Mouse (Mus musculus) spleen, postnatal 36 days (tissue): ENCODE data around the gene Gabarap.

Source experiments
- DNase-seq, 2 experiments: peaks; one replicate each; pipeline ENCODE4 v3.0.0; 2022; ENCODE audit warnings: low spot score in 2 of 2, mixed read lengths in 1 of 2

Gene Gabarap

DNA sequence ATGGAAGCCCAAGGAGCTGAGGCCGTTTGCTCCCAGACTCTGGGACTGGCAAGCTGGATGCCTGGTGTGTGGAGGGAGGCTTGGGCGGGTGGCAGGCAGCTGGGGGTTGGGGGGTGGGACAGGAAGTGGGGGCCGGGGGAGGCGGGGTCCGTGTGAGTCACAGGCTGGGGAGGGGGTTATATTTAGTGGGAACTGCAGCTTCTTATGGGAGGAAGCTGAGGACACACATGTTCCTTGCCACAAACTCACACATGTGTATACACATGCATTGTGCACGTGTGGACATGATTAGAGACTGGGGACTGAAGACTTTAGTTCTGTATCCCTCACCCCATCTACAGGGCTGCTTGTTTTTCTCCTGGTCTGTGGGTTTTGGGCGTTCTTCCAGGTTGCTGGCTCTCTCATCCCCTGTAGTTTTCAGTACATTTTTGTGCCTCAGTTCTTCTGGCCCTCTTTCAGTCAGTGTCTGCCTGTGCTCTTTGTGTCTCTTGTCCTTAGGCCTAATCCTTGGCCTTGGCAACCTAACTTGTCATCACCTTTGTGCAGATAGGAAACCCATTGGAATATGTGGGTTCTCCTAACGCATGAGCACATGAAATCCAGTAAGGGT lies 29.2 kb downstream of the Gabarap start:
- DNase-seq, result no peak

DNA sequence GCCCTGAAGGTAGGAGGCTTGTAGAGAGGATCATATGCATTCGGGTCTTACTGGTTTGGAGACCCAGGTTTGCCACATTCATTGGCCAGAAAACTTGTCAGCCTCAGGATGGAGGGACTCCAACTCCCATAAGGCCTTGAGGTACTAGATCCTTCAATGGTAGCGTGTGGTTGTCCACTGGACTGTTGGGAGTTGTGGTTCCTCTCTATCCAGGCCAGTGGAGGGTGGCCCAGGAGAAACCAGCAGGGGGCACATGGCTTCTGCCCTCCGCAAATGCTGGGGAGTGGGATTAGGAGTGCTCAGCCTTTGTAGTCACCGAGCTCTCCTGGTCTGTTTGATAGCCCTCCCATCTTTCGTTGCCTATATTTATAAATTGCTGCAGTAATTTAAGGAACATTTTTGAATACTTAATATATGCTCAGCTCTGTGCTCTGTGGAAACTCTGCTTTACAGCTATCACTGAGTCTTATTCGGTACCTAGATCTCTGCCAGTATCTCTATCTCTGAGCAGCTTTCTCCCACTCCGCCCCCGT lies 29.9 kb downstream of the Gabarap start:
- DNase-seq, result peak; percentile 72 to 76

DNA sequence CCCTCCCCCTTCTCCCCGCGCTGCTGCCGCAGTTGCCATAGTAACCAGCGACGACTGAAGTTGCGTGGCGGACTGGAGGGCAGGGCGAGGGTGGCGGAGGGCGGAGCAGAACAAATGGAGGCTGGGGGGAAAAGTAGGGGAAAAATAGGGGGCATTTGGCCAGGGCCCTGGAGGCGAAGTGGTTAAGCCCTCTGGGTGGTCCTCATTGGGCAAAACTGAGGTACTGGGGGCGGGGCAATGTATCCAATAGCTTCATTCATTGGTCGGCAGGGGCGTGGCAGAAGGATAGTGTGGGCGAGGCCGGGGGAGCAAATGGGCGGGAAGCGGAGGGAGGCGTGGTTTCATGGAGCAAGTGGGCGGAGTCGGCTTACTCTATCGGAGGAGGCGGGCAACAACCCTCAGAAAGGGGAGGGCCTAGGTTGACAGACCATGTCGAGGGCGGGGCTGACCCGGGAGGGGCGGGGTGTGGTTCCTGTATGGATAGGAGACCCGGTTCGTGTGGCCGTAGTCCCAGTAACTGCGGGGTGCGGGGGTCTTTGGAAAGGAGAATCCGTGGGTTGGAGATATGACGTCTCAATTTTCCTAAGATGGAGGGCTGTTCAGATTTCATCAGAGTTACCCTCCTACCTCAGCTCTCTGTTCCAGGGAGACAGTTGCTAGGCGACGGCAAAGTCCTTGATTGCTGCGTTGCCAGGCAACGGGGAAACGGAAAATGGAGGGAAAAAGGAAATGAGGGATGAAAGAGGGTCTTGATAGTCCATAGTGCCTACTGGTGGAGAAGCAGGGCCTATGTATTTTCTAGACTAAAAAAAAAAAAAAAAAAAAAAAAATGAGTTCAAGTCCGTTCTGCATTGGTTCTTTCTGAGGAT lies 30.6 kb downstream of the Gabarap start:
- DNase-seq, result peak; percentile 89 to 93

DNA sequence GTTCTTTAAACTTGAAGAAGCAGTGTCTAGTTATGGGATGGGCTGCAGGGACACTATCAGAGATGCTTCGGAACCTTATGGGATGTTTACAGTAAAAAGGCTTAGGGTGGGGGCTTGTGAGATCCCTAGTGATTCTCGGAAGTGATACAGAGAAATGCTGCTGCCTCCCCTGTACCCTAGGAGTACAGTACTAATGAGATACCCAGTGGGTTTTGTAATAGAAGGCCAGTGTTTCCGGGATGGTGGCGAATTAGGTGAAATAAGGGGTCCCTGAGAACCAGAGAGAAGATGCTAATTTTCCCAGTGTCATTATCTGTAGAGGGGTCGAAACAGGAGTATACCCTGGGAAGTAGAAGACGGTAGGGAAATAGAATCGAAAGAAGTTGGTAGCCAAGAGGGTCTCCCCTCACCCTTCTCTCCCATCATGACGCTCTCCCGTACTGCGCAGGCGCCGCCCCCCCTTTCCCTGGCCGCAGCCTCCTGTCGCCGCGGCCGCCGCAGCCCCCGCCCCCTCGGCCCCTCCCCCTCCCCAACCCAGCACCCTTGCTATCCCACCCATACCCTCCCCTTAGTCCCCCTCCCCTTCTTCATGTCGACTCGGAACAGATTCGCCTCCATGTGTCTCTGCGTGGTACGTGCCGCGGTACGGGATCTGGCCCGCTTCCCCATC lies 32.7 kb downstream of the Gabarap start:
- no peak for DNase-seq

DNA sequence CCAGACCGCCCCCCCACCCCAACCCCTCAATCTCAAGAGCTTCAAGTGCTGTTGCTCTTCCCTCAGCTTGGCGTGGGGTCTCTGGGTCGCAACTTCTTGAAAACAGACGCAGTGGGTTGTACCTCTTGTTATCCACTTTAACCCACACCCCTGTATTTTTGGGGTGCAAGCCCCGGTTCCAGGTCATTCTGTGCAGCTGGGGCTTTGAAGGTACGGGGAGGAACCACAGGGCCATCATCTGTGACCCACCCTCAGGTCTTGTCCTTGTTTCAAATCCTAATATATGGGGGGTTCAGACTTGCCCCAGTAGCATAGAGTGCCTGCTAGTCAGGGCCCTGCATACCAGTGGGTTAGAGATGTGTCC lies 33.2 kb downstream of the Gabarap start:
- no peak for DNase-seq

DNA sequence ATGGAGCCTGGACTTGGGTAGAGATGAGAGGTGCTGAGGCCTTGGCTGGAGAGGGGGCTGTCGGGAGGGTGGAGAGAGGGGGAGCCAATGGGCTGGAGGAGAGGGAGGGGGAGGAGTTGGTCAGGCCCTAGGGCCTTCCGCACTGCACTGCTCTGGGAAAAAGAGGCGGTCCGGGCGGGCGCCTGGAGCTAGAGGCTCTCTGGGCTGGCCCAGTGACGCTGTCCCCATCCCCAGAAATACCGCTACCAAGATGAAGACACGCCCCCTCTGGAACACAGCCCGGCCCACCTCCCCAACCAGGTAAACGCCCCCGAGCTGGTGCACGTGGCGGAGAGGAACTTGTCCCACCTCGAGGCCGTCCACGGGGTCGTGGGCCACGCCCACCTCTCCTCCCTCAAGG lies 35.7 kb downstream of the Gabarap start:
- no peak for DNase-seq

DNA sequence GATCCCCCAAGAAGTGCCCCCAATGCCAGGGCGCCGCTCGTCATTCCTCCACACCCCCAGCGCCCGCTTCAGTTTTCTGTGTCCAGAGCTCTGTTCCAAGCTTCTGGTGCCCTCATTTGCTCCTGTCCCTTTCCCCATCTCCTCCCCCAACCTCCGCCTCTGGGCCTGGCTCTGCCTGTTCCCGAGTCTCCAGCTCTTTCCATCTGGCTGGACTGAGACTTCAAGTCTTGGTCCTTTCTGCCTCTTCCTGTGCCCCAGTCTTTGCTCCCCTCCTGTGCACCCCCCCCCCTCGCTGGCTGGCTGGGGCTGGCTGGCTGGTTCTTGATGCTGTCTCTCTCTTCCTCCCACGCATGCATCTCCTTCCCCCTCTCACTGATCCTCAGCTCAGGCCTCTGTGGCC lies 36.5 kb downstream of the Gabarap start:
- DNase-seq, result no peak

DNA sequence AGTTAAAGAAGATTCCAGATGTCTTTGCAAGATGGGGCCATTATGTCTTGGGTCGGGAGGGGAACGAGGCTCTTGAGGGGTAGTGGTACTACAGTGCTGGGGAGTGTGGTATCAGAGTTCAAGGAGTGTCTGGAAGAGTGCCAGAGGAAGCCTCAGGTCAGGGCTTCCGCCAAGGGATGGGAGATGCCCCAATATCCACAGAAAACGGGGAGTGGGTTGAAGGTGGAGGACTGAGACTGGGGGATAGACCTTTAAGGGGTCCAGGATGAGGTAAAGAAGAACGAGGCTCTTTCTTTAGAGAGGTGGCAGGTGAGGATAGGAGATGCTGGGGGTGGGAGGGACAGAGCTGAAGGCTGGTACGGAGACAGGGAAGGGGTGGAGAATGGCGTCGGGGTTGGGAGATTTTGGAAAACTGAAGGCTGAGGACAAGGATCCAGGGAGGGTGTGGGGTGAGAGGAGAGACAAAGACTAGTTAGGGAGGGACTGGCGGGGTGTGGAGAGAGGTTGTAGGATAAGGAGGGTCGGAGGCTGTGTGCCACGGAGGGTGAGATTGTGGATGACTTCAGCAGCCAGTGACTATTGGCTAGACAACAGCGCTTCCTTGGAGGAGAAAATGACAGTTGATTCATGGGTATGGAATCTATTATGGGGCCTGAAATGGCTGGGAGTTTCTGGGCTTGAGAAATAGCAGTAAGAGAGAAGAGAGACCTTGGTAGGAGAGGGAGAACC lies 37.6 kb downstream of the Gabarap start:
- DNase-seq, result no peak

DNA sequence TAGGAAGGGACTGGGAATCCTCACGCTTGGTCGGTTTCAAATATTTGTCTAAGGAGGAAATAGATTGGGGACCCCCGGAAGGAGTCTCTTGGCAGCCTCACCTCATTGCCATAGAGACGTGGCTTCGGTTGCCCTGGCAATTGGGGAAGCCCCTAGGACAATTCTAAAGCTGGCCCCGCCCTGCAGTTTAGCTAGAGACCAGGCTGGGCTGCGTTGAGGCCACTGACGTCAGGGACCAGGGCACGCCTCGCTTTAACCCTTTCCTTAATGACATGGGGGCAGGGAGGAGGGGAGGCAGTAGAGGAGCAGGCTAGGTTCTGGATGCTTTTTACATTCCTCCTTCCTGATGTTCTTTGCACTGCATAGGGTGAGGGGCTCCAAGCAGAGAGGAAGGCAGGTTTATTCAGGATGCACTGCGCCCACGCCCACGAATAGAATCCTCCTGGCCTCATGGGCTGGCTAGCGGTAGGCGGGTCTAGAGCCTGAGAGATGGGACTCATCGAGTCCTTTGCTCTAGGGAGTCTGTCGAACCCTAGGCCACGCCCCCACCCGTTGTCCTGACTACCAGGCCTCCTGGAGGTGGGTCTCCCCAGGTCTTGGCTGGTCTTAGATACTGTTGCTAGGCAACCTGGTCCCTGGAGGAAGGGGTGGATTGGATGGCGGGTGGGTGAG lies 38.3 kb downstream of the Gabarap start:
- DNase-seq, result peak; percentile 83 to 85

DNA sequence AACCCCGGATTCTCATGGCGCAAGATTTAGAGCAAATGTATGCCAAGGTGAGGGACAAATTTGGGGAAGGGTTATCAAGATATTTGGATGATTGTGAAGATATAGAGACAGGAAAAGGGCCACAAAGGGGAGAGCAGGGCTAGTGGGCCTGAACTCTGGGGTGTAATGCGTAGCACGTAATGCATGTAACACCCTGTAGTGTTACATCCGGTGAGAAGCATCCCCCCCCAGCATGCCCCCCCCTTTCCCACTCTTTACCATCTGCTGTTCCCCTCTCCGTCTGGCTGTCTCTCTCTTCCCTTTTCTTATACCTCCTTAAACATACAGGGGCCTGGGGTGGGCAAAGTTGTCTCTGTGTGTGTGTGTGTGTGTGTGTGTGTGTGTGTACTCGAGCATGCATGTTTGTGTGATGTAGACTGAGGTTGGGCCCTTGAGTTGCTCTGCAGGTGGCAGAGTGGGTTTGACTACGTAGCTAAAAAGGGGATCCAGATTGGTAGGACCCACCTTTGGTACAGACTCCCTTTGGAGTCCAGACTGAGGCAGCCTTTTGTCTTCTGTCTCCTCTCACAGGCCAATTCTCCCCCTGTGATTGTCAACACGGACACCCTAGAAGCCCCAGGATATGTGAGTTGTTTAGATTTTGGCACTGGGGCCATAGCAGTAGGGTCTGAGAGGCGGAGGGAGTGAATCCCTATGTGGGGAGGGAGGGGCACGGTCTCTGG lies 39.0 kb downstream of the Gabarap start:
- no peak for DNase-seq

DNA sequence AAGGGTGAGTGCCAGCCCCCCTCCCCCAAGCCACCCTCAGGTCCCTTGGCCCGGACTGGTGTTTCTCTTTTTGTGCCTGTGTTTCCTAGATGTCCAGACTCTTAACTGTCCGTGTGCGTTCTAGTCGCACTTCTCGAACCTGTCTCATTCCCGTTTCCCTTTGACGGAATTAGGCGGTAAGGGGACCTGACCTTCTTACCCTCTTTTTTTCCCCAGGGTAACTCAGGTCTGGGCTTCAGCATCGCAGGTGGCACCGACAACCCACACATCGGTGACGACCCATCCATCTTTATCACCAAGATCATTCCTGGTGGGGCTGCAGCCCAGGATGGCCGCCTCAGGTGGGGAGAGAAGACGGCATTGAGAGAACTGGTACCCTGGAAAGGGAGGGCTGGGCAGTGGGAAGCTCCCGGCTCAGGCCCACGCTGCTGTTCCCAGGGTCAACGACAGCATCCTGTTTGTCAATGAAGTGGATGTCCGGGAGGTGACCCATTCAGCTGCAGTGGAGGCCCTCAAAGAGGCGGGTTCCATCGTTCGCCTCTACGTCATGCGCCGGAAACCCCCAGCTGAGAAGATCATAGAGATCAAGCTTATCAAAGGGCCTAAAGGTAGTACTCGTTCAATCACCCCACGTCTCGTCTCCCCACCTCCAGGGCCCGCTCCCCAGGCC lies 39.8 kb downstream of the Gabarap start:
- DNase-seq, result no peak

DNA sequence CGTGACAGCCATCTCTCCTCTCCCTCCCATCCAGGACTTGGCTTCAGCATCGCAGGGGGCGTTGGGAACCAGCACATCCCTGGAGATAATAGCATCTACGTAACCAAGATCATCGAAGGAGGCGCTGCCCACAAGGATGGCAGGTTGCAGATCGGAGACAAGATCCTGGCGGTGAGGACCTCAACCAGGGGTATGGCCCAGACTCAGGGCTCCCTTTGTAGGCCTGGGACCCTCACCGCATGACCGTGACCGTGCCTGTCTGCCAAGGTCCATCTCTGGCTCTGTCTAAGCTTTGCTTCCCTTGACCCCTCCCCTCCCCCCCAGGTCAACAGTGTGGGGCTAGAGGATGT lies 40.4 kb downstream of the Gabarap start:
- no peak for DNase-seq

DNA sequence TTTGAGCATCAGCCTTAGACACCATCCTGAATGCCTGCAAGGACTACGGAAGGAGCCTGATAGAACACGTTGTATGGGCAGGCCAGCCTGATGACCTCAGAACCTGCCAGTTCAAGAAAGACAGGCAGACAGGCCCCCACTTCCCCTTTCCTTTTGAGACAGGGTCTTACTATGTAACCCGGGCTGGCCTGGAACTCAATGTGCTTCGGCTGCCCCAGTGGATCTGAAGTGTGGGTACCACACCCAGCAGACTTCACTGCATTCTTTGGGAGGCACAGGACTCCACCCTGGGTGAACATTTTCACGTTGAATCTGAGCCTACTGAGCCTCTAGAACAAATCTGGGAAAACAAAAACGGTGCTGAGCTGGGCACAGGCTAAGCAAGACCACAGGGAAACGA lies 47.2 kb downstream of the Gabarap start:
- DNase-seq, result no peak

DNA sequence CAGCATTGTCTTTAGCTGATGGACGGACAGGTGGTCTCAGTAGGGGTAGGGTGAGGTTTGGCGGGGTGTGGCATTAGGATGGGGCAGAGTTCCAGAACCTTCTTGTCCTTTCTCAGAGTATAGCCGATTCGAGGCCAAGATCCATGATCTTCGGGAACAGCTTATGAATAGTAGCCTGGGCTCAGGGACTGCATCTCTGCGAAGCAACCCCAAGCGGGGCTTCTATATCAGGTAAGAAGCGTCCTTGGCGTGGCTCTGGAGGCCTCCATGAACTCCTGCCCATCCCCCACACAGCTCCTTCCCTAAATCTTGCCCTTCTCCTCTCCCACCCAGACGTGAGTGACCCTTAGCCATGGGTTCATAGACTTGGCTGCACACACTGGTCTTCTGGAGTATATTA lies 48.7 kb downstream of the Gabarap start:
- DNase-seq, result no peak

DNA sequence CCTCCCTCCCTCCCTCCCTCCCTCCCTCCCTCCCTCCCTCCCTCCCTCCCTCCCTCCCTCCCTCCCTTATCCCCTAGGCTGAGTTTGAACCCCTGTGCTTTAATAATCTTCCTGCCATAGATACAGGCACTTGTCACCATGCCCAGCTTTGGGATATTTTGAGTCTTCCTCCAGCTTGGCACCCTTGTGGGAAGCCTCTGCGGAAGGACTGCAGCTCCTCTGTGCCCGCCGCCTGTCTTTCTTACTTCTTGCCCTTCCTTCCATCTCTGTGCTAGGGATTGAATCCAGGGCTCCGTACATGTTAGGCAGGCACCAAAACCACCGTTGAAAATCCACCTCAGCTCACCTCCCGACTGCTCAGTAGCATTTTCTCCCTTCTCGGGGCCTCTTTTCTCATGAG lies 49.2 kb downstream of the Gabarap start:
- DNase-seq, result no peak

DNA sequence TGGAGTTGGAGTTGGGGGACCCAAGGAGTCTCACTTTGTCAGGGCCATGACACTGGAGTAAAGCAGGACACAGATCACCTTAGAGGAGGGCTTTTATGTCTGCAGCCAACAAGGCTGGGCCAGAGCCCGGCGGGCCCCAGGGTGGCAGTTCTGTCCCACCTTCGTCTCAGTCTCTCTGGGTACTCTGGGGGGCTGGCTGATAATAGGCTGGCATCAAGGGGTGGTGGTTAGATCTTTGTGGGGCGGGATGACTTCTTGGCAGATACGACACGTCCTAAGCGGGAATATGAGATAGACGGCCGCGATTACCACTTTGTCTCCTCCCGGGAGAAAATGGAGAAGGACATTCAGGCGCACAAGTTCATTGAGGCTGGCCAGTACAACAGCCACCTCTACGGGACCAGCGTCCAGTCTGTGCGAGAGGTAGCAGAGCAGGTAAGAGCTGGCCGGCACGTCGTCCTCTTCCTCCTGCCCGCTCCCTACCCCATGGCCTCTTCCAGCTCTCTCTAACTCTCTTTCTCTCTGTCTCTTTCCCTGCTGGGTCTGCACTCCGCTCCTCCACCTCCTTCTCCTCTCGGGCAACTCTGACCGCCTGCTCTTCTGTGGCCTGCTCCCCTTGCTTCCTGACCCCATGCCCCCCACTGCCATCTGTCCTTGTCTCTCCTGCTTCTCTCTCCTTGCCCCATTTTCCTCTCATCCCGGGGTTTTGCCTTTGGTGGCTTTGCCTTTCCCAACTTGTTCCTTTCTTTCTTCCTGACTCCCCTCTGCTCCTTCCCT lies 51.6 kb downstream of the Gabarap start:
- DNase-seq, result no peak

DNA sequence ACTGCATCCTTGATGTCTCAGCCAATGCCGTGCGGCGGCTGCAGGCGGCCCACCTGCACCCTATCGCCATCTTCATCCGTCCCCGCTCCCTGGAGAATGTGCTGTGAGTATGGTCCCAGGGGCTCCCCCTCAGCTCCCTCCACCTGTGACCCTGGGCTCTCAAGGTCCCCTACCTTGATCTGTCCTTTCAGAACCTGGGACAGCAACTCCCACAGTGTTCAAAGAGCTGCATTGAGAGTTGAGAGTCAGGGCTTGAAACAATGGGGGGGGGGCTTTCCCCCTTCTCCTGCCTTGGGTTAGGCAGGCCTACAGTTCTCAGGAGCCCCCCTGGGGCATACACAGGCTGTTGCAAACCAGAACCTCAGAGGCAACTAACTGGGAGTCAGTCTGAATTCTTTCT lies 52.7 kb downstream of the Gabarap start:
- DNase-seq, result no peak
